Mouse (Mus musculus) erythroid progenitor cell, adult 5-6 weeks (primary cell): Measurements from ENCODE around the gene Akap12. TPM values are rescaled to one million over a fixed set of nuclear protein-coding genes. Genes with fewer than 3 reads are reported as not detected.

Experiments used
- ATAC-seq: replicated peaks from 2 replicates; pipeline ENCODE4 v1.8.0; 2016; ENCODE audit warnings: moderate number of reproducible peaks, mild to moderate bottlenecking, moderate TSS enrichment, inconsistent platforms; ENCODE audit not compliant: poor library complexity, low FRiP score, severe bottlenecking
- total RNA-seq, 2 experiments: library from RNA; stranded (forward) in 1 of 2; stranded (reverse) in 1 of 2; fragments of 150-400 nt in 1 of 2; fragments of 186-747, 209-891 nt in 1 of 2; gene quantifications; 2 replicates each; pipeline versions ENCODE4 v1.2.3 to v1.2.4; 2015 to 2017; ENCODE audit warnings: low replicate concordance in 2 of 2

Gene Akap12
- total RNA-seq, 2 experiments from 2014 or later: 9.5 to 10.5 TPM

DNA sequence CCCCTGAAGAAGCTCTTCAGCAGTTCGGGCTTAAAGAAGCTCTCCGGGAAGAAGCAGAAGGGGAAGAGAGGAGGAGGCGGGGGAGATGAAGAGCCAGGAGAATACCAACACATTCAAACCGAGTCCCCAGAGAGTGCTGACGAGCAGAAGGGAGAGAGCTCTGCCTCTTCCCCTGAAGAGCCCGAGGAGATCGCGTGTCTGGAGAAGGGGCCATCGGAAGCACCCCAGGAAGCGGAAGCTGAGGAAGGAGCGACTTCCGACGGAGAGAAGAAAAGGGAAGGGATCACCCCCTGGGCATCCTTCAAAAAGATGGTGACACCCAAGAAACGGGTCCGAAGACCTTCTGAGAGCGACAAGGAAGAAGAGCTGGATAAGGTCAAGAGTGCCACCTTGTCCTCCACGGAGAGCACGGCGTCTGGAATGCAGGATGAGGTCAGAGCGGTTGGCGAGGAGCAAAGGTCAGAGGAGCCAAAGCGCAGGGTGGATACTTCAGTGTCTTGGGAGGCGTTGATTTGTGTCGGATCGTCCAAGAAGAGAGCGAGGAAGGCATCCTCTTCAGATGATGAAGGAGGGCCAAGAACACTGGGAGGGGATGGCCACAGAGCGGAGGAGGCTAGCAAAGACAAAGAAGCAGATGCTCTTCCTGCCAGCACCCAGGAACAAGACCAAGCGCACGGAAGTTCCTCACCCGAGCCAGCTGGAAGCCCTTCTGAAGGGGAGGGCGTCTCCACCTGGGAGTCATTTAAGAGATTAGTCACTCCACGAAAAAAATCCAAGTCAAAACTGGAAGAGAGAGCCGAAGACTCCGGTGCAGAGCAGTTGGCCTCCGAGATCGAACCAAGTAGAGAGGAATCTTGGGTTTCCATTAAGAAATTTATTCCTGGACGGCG lies 88.4 kb downstream of the Akap12 start:
- no peak for ATAC-seq

DNA sequence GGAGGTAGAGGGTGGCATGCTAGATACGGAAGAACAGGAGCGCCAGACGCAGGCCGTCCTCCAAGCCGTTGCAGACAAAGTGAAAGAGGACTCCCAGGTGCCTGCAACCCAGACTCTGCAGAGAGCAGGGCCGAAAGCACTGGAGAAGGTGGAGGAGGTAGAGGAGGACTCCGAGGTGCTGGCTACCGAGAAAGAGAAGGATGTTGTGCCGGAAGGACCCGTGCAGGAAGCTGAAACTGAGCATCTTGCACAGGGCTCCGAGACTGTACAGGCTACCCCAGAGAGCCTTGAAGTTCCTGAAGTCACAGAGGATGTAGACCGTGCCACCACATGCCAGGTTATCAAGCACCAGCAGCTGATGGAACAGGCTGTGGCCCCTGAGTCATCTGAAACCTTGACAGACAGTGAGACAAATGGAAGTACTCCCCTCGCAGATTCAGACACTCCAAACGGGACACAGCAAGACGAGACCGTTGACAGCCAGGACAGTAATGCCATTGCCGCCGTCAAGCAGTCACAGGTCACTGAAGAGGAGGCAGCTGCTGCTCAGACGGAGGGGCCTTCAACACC lies 89.8 kb downstream of the Akap12 start:
- ATAC-seq: no peak

DNA sequence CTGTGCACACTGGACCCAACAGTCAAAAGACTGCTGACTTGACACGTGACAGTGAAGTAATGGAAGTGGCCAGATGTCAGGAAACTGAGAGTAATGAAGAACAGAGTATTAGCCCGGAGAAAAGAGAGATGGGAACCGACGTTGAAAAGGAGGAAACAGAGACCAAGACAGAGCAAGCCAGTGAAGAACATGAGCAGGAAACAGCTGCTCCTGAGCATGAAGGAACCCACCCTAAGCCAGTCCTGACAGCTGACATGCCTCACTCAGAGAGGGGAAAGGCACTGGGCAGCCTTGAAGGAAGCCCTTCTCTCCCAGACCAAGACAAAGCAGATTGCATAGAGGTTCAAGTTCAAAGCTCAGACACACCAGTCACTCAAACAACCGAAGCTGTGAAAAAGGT lies 90.5 kb downstream of the Akap12 start:
- no peak for ATAC-seq

DNA sequence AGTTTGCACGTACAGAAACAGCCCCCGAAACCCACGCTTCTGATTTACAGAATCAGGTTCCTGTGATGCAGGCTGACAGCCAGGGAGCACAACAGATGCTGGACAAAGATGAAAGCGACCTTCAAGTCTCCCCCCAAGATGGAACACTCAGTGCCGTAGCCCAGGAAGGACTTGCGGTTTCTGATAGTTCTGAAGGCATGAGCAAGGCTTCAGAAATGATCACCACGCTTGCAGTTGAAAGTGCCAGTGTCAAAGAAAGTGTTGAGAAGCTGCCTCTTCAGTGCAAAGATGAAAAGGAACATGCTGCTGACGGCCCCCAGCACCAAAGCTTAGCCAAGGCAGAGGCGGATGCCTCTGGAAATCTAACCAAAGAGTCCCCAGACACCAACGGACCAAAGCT lies 91.3 kb downstream of the Akap12 start:
- no peak for ATAC-seq

DNA sequence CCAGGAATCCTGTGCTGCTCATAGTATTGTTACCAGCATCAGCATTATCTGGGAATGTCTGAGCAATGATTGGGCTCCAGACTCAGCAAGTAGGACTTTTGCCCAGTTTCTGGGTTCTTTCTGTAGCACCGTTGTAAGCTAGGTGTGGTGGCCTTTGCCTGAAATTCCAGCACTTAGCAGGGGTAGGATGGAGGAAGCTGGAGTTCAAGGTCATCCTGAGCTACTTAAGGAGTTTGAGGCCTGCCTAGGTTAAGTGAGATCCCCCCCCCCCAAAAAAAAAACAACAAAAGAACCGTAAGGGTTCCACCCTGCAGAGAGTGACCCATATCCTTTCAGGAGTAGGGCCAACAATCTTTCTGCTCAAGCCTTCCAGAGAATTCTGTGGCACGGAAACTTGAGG lies 98.4 kb downstream of the Akap12 start:
- ATAC-seq: no peak

DNA sequence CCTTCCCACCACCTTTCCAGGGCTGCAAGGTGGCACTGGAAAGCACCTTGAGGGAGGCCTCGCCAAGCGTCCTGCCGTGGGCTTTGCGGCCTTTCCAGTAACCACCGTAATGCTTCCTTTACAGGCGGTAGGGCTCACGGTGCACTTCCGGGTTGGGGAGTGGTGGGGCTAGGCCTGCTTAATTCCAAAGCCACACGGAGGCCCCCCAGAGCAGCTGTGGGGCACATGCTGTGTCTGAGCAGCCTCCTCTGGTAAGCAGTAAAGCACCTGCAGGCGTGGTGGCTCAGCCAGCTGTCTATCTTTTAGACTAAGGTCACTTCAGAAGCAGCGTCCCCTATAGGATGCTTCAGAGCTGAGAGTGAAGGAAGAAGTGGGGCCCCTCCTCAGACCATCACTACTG lies 103.9 kb downstream of the Akap12 start:
- no peak for ATAC-seq

DNA sequence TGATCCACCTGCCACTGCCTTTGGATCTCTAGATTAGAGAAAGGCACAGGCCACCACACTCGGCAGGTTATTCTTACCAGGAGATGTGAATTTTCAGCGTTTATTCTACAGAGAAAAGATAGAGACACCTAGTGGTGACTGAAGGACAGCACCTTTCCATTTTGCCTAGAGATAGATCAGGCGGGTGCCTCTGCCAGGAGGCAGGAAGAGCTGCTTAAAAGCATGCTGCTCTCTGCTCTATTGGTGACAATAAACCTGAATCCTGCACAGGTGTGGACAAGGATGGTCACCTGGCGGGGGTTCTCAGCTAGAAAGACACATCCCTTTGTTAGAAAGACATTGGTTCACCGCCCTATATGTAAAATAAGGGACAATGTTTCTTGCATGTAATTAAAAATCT lies 105.8 kb downstream of the Akap12 start:
- peak; percentile 42; the same call in 1 of the 2 replicates for ATAC-seq

DNA sequence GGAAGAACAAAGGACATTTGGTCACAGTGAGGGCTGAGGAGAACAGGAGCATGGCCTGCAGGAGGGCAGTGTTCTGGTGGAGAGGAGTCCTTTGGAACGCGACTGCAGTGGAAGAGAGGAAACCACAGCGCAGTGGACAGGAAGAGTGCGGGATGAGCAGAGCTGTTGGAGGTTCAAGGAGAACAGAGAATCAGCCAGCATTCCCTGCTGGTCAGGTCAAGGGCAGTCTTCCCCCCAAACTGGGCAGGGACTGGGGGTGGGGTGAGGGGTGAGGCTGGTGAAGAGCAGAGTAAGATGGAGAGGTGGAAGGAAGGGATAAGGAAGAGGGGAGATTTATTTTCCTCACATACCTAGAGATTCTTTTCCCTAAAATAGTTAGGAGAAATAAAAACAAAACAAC lies 107.4 kb downstream of the Akap12 start:
- no peak for ATAC-seq

DNA sequence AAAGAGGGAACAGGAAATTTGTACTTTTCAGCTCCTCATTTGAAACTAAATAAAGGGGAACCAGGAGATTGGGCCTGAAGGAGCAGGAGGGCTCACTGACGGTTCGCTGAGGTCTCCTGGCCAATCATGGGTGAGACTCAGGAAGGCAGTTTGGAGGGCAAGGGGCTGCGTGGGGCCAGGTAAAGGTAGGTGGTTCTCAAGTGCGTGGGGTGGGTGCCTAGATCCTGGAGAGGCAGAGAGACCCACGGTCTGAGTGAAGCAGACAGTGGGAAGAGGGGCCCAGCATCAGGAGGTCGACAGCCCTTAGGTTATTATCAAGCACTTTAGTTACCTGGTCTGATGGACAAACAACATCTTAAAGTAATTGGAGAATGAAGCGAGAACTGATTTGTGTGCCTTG lies 108.1 kb downstream of the Akap12 start:
- ATAC-seq: no peak

DNA sequence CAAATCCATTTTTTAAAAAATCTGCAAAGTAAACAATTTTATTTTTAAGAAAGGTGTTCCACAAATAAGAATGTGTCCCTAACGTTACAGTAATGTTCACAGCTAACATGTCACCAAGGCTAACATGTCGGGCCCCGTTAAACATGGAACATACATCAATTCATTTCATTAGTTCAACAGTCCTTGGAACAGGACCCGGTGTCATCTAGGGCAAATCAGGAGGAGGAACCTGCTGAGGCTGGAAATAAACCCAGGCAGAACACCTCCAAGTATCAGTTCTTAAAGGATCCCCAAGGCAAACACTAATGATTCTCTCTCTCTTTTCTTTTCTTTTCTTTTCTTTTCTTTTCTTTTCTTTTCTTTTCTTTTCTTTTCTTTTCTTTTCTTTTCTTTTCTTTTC lies 108.6 kb downstream of the Akap12 start:
- no peak for ATAC-seq

DNA sequence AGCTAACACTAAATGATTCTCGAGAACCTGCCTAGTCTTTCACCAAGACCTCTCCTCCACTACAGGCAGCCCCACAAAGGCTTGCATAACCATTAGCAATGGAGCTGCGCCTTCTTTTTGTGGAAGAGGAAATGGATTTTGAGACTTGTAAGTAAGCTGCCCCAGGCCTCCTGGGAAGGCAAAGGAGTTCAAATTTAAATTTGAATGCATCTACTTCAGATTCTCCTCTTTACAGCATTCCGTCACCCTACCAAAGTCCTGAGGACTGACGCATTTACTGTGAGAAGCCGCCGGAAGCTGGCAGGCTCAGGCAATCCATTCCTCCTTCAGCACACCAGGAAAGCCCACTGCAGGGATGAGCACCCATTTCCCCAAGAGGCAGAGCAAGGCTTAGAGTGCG lies 109.1 kb downstream of the Akap12 start:
- no peak for ATAC-seq

DNA sequence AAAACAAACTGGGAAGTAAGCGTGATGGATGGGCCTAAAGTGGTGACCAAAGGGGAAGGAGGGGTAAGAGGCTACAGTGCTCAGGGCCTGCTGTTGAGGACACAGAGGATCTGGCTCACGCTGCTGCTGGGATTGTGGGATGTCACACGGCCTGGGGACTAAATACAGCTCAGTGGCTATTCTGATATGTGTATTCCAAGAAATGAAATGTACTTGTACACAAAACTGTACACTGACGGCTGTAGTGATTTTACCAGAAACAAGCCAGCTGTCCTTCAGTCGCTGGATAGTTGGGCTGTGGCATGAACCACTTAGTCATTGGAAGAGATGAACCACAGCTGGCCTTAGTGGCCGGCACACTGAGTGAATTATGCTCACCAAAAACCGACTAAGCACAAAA lies 110.3 kb downstream of the Akap12 start:
- ATAC-seq: no peak

DNA sequence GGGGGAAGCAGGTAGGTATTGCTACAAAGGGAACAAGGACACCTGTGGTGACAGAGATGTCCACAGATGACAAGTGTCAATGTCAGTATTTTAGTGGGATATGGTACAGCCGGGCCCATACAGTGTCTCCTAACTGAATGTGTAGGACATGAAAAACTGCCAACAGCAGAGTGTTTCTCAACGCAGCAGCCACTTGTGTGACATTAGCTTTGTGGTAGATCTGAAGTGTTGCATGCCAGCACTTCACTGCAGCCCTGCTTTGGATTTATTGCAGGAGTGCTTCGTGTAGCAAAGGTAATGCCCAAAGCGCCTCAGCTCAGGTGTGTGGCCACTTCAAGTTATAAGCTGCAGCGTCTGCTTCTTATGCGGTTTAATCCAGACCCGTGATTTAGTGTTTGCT lies 110.8 kb downstream of the Akap12 start:
- ATAC-seq: no peak

DNA sequence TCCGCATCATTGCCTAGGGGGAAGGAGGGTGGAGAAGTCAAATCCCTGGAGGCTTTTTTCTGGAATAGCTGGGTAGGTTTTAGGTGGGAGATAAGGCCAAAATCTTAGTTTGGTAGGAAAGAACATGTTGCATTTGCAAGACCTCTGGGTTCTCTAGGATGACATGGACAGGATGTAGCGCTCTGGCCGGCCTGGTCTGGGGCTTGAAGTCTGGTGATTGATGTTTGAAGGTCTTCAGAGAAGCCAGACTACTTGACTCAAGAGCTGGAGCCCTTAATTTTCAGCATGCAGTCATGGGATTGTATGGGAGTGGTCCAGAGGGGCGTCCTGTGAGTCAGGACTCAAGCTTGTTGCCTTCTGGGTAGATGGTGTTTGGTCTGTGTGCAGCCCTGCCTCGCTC lies 114.6 kb downstream of the Akap12 start:
- ATAC-seq: no peak

DNA sequence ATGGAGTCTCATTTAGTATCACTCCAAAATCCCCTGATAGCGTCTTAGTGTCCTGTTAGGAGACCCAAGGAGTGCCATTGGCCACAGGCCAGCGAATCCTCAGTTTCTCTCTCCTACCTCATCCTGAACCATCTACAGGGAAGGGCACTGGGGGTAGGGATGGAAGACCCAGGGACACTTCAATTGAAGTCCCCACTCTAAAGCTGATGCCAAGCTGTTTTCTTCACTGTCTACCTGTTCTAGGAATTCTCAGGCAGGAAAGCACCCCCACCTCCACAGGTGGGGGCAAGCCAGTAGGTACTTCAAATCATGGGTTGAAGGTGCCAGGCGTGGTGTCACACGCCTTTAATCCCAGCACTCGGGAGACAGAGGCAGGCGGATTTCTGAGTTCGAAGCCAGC lies 118.1 kb downstream of the Akap12 start:
- ATAC-seq: no peak

DNA sequence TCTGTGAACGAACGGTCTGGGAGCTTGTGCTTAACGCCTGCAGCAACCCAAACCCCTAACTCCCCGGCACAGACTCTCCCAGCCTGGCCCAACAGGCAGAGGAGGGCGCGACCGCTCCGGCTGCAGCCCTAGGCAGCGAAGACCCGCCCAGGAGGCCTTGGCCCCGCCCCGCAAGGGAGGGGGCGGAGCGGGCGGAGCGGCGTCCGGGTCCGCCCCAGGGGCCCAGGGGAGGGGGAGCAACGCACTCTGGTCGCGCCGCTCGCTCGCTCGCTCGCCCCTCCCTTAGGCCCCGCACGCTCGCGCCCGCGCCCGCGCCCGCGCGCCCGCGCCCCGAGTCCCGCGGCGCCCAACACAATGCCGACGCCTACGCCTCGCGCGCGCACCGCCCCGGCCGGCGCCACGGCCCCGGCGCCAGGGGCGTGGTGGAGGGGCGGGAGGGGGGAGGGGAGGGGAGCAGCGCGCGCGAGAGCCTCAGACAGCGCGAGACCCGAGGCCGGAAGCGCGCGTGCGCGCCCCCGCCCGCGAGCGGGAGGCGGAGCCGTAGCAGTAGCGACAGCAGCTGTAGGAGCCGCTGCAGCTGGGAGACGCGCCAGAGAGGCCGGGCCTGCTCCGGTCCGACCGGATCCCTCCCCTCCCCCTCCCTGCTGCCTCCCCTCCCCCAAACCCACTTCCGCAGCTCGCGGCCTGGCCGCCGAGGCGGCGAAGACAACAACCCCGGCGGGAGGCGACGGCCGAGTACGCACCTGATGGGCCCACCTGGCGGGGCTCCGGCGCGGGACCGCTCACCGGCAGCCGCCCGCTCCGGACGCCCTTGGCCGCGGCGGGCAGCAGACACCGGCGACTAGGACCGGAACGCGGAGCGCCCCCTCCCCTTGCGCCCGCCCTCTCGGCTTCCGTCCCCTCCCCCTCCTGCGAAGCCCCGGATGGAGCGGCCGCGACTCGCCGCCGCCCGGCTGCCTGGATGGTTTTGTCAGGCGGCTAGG lies 120.7 kb downstream of the Akap12 start:
- ATAC-seq: peak; percentile 85

DNA sequence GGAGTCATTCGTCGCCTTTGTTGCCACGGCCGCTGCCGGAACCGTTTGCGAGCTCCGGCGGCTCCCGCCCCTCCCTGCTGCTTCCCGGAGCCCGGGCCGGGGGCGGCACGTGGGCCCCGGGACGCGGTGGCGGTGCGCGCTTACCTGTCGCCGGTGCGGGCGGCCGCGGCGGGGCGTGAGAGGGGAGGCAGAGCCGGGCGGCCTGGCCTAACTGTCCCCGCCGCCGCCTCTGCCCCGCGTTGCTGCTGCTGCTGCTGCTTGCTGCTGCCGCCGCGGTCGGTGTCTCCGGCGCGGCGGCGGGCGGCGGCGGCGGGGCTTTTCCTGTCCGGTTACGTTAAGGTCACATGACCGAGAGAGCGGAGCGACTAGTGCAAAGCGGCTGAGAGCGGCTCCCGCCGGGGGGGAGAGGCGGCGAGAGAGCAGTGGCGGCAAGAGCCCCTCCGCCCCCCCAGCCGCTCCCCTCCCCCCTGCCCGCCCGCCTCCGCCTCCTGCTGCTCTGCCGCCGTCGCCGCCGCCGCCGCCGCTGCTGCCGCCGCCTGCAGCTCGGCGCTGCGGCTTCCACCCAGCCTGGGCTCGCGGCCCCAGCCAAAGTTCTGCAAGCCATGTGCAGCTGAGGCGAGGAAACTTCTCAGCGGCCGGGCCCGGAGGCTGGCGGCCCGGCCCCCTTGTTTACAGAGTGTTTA lies 121.7 kb downstream of the Akap12 start, which contains the start of gene Zbtb2:
TSS of gene Zbtb2 (minus strand) at position 408 of the 683 bp plus-strand sequence.
- peak; percentile 11; the same call in 1 of the 2 replicates for ATAC-seq

DNA sequence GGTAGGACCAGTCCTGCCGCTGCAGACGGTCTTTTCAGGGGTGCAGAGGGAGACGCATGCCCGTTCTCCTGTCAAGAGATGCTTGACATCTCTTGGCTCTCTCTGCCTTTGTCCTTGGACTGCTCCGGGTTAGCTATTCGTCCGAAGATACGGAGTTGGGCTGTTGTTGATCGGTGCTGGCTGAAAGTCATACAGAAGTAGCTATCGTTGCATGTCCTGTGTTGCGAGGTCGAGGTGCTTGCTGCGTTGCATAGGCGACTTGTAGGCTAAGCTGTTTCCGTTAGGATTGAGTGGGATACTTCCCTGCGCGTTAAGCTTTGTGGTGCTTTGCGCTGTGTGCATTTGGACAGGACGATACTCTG lies 122.2 kb downstream of the Akap12 start:
- ATAC-seq: peak; percentile 4; the same call in 1 of the 2 replicates

DNA sequence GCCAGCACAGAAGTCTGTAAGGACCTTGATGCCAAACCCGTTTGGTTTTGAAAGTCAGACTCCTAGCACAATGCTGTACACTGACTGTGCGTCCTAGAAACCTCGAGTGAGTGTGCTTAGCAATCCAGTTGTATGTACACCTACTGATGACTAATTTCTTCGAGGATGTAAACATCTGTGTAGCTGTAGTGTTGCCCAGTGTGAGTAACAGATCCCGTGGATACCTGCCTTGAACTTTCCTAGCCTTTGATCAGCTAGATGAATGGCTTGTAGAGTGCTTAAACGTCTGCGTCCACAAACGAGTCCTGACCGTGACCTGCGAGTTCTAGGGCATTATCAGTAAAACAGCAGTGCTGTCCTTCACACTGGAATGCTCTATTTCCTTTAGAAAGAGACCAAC lies 122.9 kb downstream of the Akap12 start:
- no peak for ATAC-seq
